Mouse (Mus musculus) liver, postnatal 0 days (tissue): ENCODE measurements around the gene Prkaca. TPM values are rescaled to one million over a fixed set of nuclear protein-coding genes. Genes with fewer than 3 reads are reported as not detected.

Source experiments
- ATAC-seq: fragments of 200-750 bp; cut with Nextera tagmentation; 2 replicates; pipeline ENCODE4 v1.8.0; 2017; ENCODE audit warnings: mild to moderate bottlenecking, moderate library complexity
- DNase-seq: peaks from one replicate; pipeline ENCODE4 v3.0.0-alpha.2; 2016
- H3K27ac ChIP-seq: fragments of 300-500 bp; sonication (generic); 2 replicates; pipeline ENCODE4 v1.5.1; 2014; ENCODE audit warnings: antibody characterized with exemption, moderate library complexity, mild to moderate bottlenecking, low read depth
- H3K27me3 ChIP-seq: fragments of 300-500 bp; sonication (generic); 2 replicates; pipeline ENCODE4 v1.6.1; 2014; ENCODE audit warnings: low read length, control low read depth, mixed read lengths; ENCODE audit not compliant: insufficient read depth
- H3K36me3 ChIP-seq: fragments of 300-500 bp; sonication (generic); replicated peaks from 2 replicates; pipeline ENCODE4 v1.6.1; 2014; ENCODE audit warnings: mild to moderate bottlenecking, control low read depth, low read length, moderate library complexity, mixed read lengths; ENCODE audit not compliant: insufficient read depth
- H3K4me1 ChIP-seq: fragments of 300-500 bp; sonication (generic); 2 replicates; pipeline ENCODE4 v1.6.1; 2014; ENCODE audit warnings: antibody characterized with exemption, mild to moderate bottlenecking, control low read depth; ENCODE audit not compliant: insufficient read depth
- H3K4me2 ChIP-seq: fragments of 300-500 bp; sonication (generic); 2 replicates; pipeline ENCODE4 v1.6.1; 2014; ENCODE audit warnings: low read depth, mild to moderate bottlenecking, low read length, moderate library complexity, mixed read lengths
- H3K4me3 ChIP-seq: fragments of 300-500 bp; sonication (generic); 2 replicates; pipeline ENCODE4 v1.5.1; 2014; ENCODE audit warnings: low read depth, low read length
- H3K9ac ChIP-seq: fragments of 300-500 bp; sonication (generic); replicated peaks from 2 replicates; pipeline ENCODE4 v1.6.1; 2014; ENCODE audit warnings: mild to moderate bottlenecking, moderate library complexity
- H3K9me3 ChIP-seq: fragments of 300-500 bp; sonication (generic); 2 replicates; pipeline ENCODE4 v1.6.1; 2016; ENCODE audit warnings: mild to moderate bottlenecking, control low read depth, low read length, mixed read lengths
- CTCF ChIP-seq: sonication (generic); IDR thresholded peaks from 2 replicates; pipeline ENCODE4 v1.5.1; 2016; ENCODE audit warnings: antibody characterized with exemption, low read depth
- EP300 ChIP-seq: IDR thresholded peaks from 2 replicates; pipeline ENCODE4 v1.6.1; 2016; ENCODE audit warnings: antibody characterized with exemption, low read depth, mild to moderate bottlenecking
- WGBS: fragments of 180-500 bp; shearing (Covaris S2); extraction: QIAGEN DNeasy Blood & Tissue Kit; methylation state at CpG from one replicate; pipeline ENCODE4 v1.1.7; 2014; ENCODE audit not compliant: insufficient replicate concordance; 5-methylcytosine and 5-hydroxymethylcytosine counted together
- polyA plus RNA-seq: library from polyadenylated mRNA; unstranded; fragments of >200 nt; fragmentation: Nextera tagmentation; extraction: Ambion mirVana; gene quantifications from 2 replicates; pipeline ENCODE4 v1.2.1, GENCODE M21; 2015

Gene Prkaca
- polyA plus RNA-seq, 1 experiment from 2014 or later = 28.2 TPM

DNA sequence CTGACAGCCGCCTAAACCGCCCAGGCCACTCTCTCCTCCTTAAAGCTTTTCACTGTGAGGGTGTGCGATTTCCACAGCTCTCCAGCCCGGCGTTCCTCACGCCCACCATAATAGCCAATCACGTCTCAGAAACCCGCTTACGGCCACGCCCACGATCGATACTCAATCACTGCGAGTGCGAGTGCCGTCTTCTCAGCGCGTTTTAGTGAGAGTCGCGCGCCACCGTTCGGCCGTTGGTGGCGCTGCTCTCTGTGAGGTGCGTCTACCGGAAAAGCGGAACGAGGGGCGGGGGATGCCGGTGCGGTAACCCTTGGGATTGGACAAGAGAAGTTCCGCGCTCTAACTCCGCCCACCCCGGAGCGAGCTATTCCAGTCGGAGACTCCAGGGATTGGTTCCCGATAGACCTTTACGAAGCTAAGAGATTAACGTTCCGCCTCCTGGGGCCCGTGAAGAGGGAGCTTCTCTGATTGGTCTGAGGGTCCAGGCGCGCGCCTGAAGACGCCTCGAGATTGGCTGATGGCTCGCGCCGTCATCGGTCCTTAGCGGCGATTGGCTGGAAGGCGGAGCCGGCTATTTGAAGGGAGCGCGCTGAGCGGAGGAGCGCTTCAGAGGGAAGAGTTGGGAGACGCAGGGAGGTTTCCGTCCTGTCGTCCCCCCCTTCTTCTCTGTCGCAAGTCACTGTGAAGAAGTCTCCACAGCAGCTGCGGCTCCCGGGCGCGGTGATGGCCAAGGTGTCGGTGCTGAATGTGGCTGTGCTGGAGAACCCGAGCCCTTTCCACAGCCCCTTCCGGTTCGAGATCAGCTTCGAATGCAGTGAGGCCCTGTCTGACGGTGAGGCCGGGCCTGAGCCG, 17.5 kb upstream of the Prkaca start, which contains the start of the genes Gm10644 and Asf1b:
Gm10644 (minus strand) TSS at position 100 of the 852 bp plus-strand sequence.
Asf1b (plus strand) TSS at position 402 of the 852 bp plus-strand sequence.
- TF ChIP-seq CTCF = peak; percentile 96
- TF ChIP-seq EP300 = peak; percentile 59; the same call in 1 of the 2 replicates
- WGBS = under 1% methylated on average over 75 of the region's 75 CpGs
- Histone ChIP-seq H3K9me3 (no peaks in the 10 kb centered on the region), H3K9ac (peak within 1 kb of the TSS; percentile 79), H3K4me2 (peak within 1 kb of the TSS; percentile 98), H3K4me1 (peaks cover 18% of the 10 kb centered on the region), H3K36me3 (0 out of 2 replicates have a peak, but pooled peaks cover 5% of the 10 kb centered on the region), H3K4me3 (peak within 1 kb of the TSS; percentile 88), H3K27ac (peak within 1 kb of the TSS; percentile 84), H3K27me3 (no peaks in the 10 kb centered on the region)
- ATAC-seq = peak; percentile 97
- peak; percentile 99 for DNase-seq

DNA sequence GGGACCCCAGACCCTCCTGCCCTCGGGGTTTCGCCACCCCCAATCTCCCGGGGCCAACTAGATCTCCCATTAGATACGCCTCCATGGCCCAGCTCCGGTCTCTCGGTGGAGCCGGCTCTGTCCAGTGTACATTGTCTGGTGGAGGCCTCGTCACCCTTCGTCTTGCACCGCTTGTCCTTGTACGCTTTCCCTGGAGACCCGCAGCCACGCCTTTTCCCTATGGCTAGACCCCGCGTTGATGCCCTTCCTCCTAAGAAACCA, 16.9 kb upstream of the Prkaca start:
- ATAC-seq (no peak), DNase-seq (no peak)
- H3K4me1 ChIP-seq = peaks cover 18% of the 10 kb centered on the region
- H3K9ac ChIP-seq = peak overlapping the region; percentile 79
- 1% methylated on average over 15 of the region's 15 CpGs for WGBS
- H3K4me3 ChIP-seq = peak overlapping the region; percentile 88
- no peaks in the 10 kb centered on the region for H3K9me3 ChIP-seq
- peak overlapping the region; percentile 98 for H3K4me2 ChIP-seq
- no peak for TF ChIP-seq CTCF
- TF ChIP-seq EP300 = no peak
- H3K27me3 ChIP-seq = no peaks in the 10 kb centered on the region
- H3K27ac ChIP-seq = peak overlapping the region; percentile 62
- 0 out of 2 replicates have a peak, but pooled peaks cover 5% of the 10 kb centered on the region for H3K36me3 ChIP-seq

DNA sequence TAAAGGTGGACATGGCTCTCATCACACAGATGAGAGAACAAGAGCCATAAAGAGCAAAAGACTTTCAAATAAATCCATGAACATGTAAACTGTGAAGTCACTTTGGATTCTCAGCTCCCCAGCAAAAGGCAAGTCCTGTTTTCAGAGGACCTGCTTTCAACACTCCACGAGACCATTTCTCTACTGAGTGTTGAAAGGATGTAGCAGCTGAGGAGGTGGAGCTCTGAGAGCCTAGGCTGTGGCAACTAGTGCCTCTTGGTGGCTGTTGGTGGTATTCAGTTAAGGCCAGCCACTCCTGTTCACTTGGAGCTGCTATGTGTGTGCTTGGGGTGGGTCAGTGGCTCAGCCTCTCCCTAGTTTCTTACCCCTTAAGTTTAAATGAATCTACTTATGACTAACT, 16.0 kb upstream of the Prkaca start:
- H3K4me1 ChIP-seq = peaks cover 18% of the 10 kb centered on the region
- H3K9ac ChIP-seq = peak overlapping the region; percentile 79
- 0 out of 2 replicates have a peak, but pooled peaks cover 5% of the 10 kb centered on the region for H3K36me3 ChIP-seq
- H3K27me3 ChIP-seq = no peaks in the 10 kb centered on the region
- H3K27ac ChIP-seq = no peak overlapping the region
- 4% methylated on average over 1 of the region's 1 CpGs for WGBS
- ATAC-seq (no peak), DNase-seq (peak; percentile 54)
- no peaks in the 10 kb centered on the region for H3K9me3 ChIP-seq
- peak overlapping the region; percentile 98 for H3K4me2 ChIP-seq
- TF ChIP-seq CTCF (peak; percentile 59), EP300 (no peak)
- H3K4me3 ChIP-seq = peak overlapping the region; percentile 88

DNA sequence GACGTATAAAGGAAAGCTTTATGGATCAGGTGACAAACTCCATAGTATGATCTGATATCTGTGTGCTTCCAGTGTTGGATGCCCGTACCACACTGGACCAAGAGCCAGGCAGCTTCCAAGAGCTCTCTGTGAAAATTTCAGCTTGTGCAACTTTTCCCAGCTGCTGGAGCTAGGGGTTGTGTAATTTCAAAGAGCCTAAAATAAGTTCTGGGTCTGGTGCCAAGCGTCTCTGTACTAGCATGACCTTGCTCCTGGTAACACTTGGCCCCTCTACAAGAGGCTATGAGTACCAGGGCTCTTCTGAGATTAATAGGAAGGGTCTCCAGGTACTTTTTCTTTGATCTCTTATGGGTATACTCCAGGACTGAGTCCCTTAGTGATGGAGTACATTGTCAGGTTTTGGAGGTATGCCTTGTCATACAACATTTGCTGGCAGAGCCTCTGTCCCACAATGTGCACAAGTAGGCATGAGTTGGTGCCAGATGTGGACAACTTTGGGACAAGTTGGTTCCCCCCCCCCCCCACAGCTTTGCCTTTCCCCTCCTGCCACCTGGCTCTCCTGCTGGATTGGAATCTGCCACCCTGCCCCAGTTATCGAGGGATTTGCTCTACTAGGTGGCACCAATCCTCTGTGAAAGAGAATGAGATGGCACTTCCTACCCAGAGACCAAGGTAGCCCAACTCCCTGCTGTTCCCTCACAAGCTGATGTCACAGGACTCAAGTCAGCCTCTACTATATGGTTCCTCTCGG, 8.6 kb upstream of the Prkaca start:
- TF ChIP-seq CTCF = no peak
- TF ChIP-seq EP300 = no peak
- H3K9ac ChIP-seq = no peak overlapping the region
- peaks cover 35% of the 10 kb centered on the region for H3K36me3 ChIP-seq
- 78% methylated on average over 5 of the region's 5 CpGs for WGBS
- peak; percentile 78 for ATAC-seq
- H3K27ac ChIP-seq = no peak overlapping the region
- 0 out of 2 replicates have a peak, but pooled peaks cover 6% of the 10 kb centered on the region for H3K4me1 ChIP-seq
- no peaks in the 10 kb centered on the region for H3K27me3 ChIP-seq
- peak; percentile 41 for DNase-seq
- H3K4me2 ChIP-seq = no peak overlapping the region
- H3K9me3 ChIP-seq = no peaks in the 10 kb centered on the region
- H3K4me3 ChIP-seq = no peak overlapping the region

DNA sequence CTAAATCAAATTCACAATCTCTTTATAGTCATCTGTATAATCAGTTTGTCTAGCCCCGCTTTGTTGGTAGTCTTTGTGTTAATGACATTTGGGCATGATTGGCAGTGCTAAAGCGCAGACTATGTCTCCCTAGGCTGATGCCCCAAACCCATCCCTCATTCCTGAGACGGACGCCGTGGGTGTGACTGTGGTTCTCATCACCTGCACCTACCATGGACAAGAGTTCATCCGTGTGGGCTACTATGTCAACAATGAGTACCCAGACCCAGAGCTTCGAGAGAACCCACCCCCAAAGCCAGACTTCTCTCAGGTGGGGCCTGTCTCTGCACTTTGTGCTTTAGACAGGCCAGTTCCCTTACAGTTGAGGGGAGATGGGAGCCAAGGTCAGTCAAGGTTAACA, 5.1 kb upstream of the Prkaca start:
- DNase-seq (no peak), ATAC-seq (no peak)
- Histone ChIP-seq H3K9ac (no peak overlapping the region), H3K4me2 (no peak overlapping the region), H3K4me3 (no peak overlapping the region), H3K4me1 (peaks cover 15% of the 10 kb centered on the region), H3K27ac (no peak overlapping the region), H3K36me3 (peaks cover 38% of the 10 kb centered on the region), H3K27me3 (no peaks in the 10 kb centered on the region), H3K9me3 (no peaks in the 10 kb centered on the region)
- TF ChIP-seq EP300 (no peak), CTCF (no peak)
- WGBS = 92% methylated on average over 7 of the region's 7 CpGs

DNA sequence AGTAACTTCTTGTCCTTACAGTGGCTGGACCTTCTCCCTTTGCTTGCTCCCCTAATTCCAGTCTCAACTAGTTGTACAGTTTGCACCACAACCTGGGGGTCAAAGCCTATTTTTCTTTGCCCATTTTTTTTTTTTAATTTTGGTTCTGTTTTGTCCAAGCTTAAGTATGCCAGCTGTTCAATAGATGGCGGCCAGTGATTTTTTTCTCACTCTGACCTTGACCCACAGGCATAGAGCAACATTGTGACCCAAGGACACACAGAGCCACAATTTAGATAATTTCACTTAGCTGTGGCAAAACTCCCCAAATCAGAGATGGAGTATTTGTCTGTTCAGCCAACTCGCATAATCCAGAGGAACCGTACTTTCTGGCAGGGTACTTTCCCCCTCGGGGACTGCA, 1.7 kb upstream of the Prkaca start:
- Histone ChIP-seq H3K4me1 (peaks cover 20% of the 10 kb centered on the region), H3K9me3 (no peaks in the 10 kb centered on the region), H3K4me2 (no peak overlapping the region), H3K9ac (no peak overlapping the region), H3K27ac (peak overlapping the region; percentile 81), H3K4me3 (no peak overlapping the region), H3K27me3 (no peaks in the 10 kb centered on the region), H3K36me3 (peaks cover 27% of the 10 kb centered on the region)
- no peak for TF ChIP-seq EP300
- WGBS = 76% methylated on average over 4 of the region's 4 CpGs
- DNase-seq = no peak
- ATAC-seq = no peak
